Mouse (Mus musculus): ENCODE data around the gene Fzd7. TPM values are rescaled to one million over a fixed set of nuclear protein-coding genes. Genes with fewer than 3 reads are reported as not detected.

Gene Fzd7
- polyA plus RNA-seq, 1 experiment from 2014 or later: 2.9 TPM

- Histone ChIP-seq H3K36me3 (ENCODE audit: control insufficient read depth, insufficient read depth) (no peaks in the 10 kb centered on the region), H3K27ac (ENCODE audit: low read length) (no peak overlapping the region), H3K9ac (ENCODE audit: low read length) (no peak overlapping the region), H3K4me1 (ENCODE audit: control insufficient read depth, insufficient read depth, low read length) (peaks cover 5% of the 10 kb centered on the region; the same call in 1 of the 2 replicates), H3K27me3 (ENCODE audit: control insufficient read depth, insufficient read depth, low read length) (no peaks in the 10 kb centered on the region), H3K4me3 (ENCODE audit: low read length) (no peak overlapping the region), H3K4me2 (ENCODE audit: low read depth, low read length) (no peak overlapping the region), H3K9me3 (replicated peaks; ENCODE audit: control insufficient read depth, low read length) (no peaks in the 10 kb centered on the region)
- no peak for ATAC-seq (replicated peaks; ENCODE audit: extremely low read depth, insufficient read depth, low FRiP score)
- WGBS: 68% methylated on average over 2 of the region's 2 CpGs
Measured at GRCm38 (mm10) chr1:59524071-59524470, 41.8 kb downstream of the Fzd7 start.

DNA sequence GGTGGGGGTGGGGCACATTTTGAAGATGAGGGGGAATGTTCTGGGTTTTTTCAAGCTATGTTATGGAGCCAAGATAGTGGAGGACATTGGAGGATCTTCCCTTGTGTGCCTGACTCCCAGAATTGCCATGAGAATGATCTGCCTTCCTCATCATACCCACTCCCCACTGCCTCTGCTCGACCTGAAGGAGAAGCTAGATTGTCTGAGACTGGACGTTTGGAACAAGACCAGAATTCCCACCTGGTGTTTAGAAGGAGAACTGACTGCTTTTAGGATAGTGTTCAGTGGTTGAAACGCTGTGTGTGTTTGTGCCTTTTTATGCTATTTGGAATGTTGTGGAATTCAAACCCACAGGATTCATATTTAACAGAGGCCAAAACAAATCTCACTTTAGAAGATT lies 42.5 kb downstream of the Fzd7 start:
- 56% methylated on average over 3 of the region's 3 CpGs for WGBS
- peaks cover 5% of the 10 kb centered on the region; the same call in 1 of the 2 replicates for H3K4me1 ChIP-seq (ENCODE audit: control insufficient read depth, insufficient read depth, low read length)
- H3K4me2 ChIP-seq (ENCODE audit: low read depth, low read length): no peak overlapping the region
- no peaks in the 10 kb centered on the region for H3K27me3 ChIP-seq (ENCODE audit: control insufficient read depth, insufficient read depth, low read length)
- no peak overlapping the region for H3K9ac ChIP-seq (ENCODE audit: low read length)
- no peak overlapping the region for H3K4me3 ChIP-seq (ENCODE audit: low read length)
- H3K9me3 ChIP-seq (replicated peaks; ENCODE audit: control insufficient read depth, low read length): no peaks in the 10 kb centered on the region
- ATAC-seq (replicated peaks; ENCODE audit: extremely low read depth, insufficient read depth, low FRiP score): no peak
- no peak overlapping the region for H3K27ac ChIP-seq (ENCODE audit: low read length)
- no peaks in the 10 kb centered on the region for H3K36me3 ChIP-seq (ENCODE audit: control insufficient read depth, insufficient read depth)

DNA sequence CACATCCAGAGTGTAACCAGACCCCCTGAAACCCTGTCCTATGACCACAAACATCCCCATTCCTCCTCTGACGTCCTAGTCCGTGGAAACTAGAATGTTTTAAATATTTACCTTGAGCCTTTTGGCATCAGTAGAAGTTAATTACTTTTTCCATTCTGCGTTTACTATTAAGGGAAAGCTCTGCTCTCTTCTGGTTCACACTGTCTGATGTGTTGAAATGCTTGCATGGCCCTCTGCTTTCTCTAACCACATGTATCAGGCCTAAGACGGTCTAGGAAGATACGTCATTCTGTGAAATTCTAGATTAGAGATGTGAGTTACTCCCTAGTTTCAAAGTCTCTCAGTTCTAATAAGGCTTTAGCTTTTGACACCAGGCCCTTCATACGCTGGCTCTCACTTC lies 45.0 kb downstream of the Fzd7 start:
- no peak for ATAC-seq (replicated peaks; ENCODE audit: extremely low read depth, insufficient read depth, low FRiP score)
- H3K4me2 ChIP-seq (ENCODE audit: low read depth, low read length): no peak overlapping the region
- no peak overlapping the region for H3K9ac ChIP-seq (ENCODE audit: low read length)
- H3K36me3 ChIP-seq (ENCODE audit: control insufficient read depth, insufficient read depth): no peaks in the 10 kb centered on the region
- no peak overlapping the region for H3K27ac ChIP-seq (ENCODE audit: low read length)
- H3K9me3 ChIP-seq (replicated peaks; ENCODE audit: control insufficient read depth, low read length): no peaks in the 10 kb centered on the region
- H3K4me3 ChIP-seq (ENCODE audit: low read length): no peak overlapping the region
- H3K27me3 ChIP-seq (ENCODE audit: control insufficient read depth, insufficient read depth, low read length): no peaks in the 10 kb centered on the region
- 70% methylated on average over 6 of the region's 6 CpGs for WGBS
- H3K4me1 ChIP-seq (ENCODE audit: control insufficient read depth, insufficient read depth, low read length): no peaks in the 10 kb centered on the region

- WGBS: 37% methylated on average over 5 of the region's 5 CpGs
- ATAC-seq (replicated peaks; ENCODE audit: extremely low read depth, insufficient read depth, low FRiP score): no peak
Measured at GRCm38 (mm10) chr1:59534976-59535810, 53.0 kb downstream of the Fzd7 start.

More at GRCm38 (mm10) chr1:59534976-59535810, 53.0 kb downstream of the Fzd7 start:
- Histone ChIP-seq H3K4me3 (ENCODE audit: low read length) (no peak overlapping the region), H3K4me1 (ENCODE audit: control insufficient read depth, insufficient read depth, low read length) (no peaks in the 10 kb centered on the region), H3K36me3 (ENCODE audit: control insufficient read depth, insufficient read depth) (no peaks in the 10 kb centered on the region), H3K9ac (ENCODE audit: low read length) (no peak overlapping the region), H3K4me2 (ENCODE audit: low read depth, low read length) (no peak overlapping the region), H3K27me3 (ENCODE audit: control insufficient read depth, insufficient read depth, low read length) (no peaks in the 10 kb centered on the region), H3K9me3 (replicated peaks; ENCODE audit: control insufficient read depth, low read length) (no peaks in the 10 kb centered on the region), H3K27ac (ENCODE audit: low read length) (no peak overlapping the region)

Other genes starting within 250 kb of the Fzd7 start
- gene Als2, start 245.2 kb upstream of the Fzd7 start, polyA plus RNA-seq (2015; fragmentation: Nextera tagmentation; extraction: Ambion mirVana): 6.8 and 7.2 TPM in 2 replicates
- gene Cdk15, start 225.5 kb upstream of the Fzd7 start, polyA plus RNA-seq (2015; fragmentation: Nextera tagmentation; extraction: Ambion mirVana): 0.62 TPM in 1 of 2 replicates, not detected in the other
- gene Gm973, start 33.8 kb downstream of the Fzd7 start, polyA plus RNA-seq (2015; fragmentation: Nextera tagmentation; extraction: Ambion mirVana): 0.10 and 0.41 TPM in 2 replicates
- gene Sumo1, start 188.4 kb downstream of the Fzd7 start, polyA plus RNA-seq (2015; fragmentation: Nextera tagmentation; extraction: Ambion mirVana): 194 and 216 TPM in 2 replicates
- gene Nop58, start 202.5 kb downstream of the Fzd7 start, polyA plus RNA-seq (2015; fragmentation: Nextera tagmentation; extraction: Ambion mirVana): 127 and 158 TPM in 2 replicates